8 mouse cellular contexts compared by ENCODE assay signal in the genomic region with DNA sequence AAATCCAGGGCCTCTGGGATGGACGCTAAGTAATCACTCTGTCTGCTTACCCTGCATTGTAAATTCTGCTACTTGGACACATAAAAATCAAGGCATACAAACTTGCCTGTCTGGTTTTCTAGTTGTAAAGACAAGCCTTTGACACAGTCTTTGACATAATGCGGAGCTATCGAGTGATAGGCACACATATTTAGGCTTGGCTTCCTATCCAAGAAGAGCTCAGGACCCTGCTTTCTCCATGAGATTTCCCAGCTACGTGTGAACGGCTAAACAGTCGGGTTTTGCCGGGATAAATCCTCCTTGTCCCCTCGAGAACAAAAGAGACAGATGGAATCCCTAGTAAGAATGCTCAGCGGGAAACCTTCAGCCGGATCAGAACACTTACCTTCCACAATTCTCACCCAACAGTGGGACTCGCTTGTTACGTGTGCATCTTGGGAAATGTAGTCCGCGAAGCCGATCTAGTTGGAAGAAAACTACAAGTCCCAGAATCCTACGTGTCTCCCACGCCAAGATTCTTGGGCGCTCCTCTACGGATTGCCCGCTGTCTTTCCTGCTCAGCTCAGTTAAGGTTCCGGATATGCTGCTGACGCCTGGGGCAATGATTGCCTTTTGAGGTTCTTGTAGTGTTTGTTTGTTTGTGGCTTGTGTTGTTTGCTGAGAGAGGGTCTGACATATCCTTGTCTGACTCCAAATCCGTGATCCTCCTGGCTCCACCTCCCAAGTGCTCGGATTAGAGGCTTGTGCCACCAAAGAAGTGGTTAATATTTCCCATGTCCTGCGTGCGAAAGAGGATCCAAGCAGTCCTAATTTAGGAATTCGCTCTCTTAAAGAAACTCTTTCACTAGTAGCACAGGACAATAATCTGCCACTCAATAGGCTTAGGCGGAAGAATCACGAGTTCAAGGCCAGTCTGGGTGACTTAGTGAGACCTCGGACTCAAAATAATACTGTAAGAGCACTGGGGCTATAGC. TPM values are rescaled to one million over a fixed set of nuclear protein-coding genes. Genes with fewer than 3 reads are reported as not detected.
DNase-seq lines count a peak whose midpoint lies in the region; ATAC-seq and TF ChIP-seq lines count a peak whose summit lies in the region.

A gene (minus strand): TSS at position 779 of the 974 bp plus-strand sequence.

- POLR2A ChIA-PET in Patski (lab: Charles Lee), result no interaction called here

- CTCF ChIA-PET in Patski (lab: Charles Lee), result interaction anchor here (1.0 to 1.3 kb wide), 2 partner anchors 9 to 13 kb away, joined by 4 to 5 read pairs; no protein-coding TSS in a partner anchor

- no peaks in the 10 kb centered on the region for H3K36me3 ChIP-seq in hindbrain, embryonic 11.5 days (ENCODE audit: control insufficient read depth, insufficient read depth, low read length)

- no peaks in the 10 kb centered on the region for H3K9me3 ChIP-seq in hindbrain, embryonic 11.5 days (ENCODE audit: control insufficient read depth, low read length)

- in situ Hi-C loops in Patski (cut with MboI; ENCODE audit: low pct_unique_long_range_greater_than_20kb), result no loop called here

- H3K4me2 ChIP-seq in hindbrain, embryonic 11.5 days (replicated peaks; ENCODE audit: low read depth, low read length), result peak within 1 kb of the TSS; percentile 40

- H3K4me1 ChIP-seq in hindbrain, embryonic 11.5 days (replicated peaks; ENCODE audit: control insufficient read depth, insufficient read depth, low read length), result peaks cover 3% of the 10 kb centered on the region

- peak; percentile 94 for DNase-seq in Patski (ENCODE audit: low read depth, low spot score)
- peak; percentile 97 for DNase-seq in cerebellum, adult 9-10 months
- DNase-seq in frontal cortex, adult 2 months (ENCODE audit: extremely low spot score in 1 of 2, low spot score in 1 of 2), result peak; percentile 92 to 95
- peak; percentile 95 for DNase-seq in hindbrain, embryonic 11.5 days (ENCODE audit: low spot score)
- peak; percentile 76 to 78 for DNase-seq in layer of hippocampus, postnatal 10 days (ENCODE audit: low spot score in 2 of 2)
- peak; percentile 93 for DNase-seq in lung, postnatal 10 days
- peak; percentile 93 for DNase-seq in retina, postnatal 7 days (ENCODE audit: low read depth, low spot score)
- peak; percentile 82 for DNase-seq in urinary bladder, postnatal 14 days (ENCODE audit: low spot score)

- H3K9ac ChIP-seq in hindbrain, embryonic 11.5 days (ENCODE audit: low read depth, low read length), result peak within 1 kb of the TSS; percentile 28

- H3K27ac ChIP-seq in hindbrain, embryonic 11.5 days (ENCODE audit: low read depth, low read length), result no peak within 1 kb of the TSS

- WGBS in hindbrain, embryonic 11.5 days, result 10% methylated on average over 30 of the region's 30 CpGs

- H3K27me3 ChIP-seq in Patski, result no peaks in the 10 kb centered on the region
- H3K27me3 ChIP-seq in hindbrain, embryonic 11.5 days (ENCODE audit: control insufficient read depth, insufficient read depth, low read length), result peaks cover 19% of the 10 kb centered on the region

- H3K4me3 ChIP-seq in hindbrain, embryonic 11.5 days (ENCODE audit: low read depth, low read length), result peak within 1 kb of the TSS; percentile 28

- peak; percentile 83 for ATAC-seq in Patski
- peak; percentile 79 for ATAC-seq in hindbrain, embryonic 11.5 days (ENCODE audit: low FRiP score)

- no peak for TF ChIP-seq CTCF in Patski (IDR thresholded peaks at IDR 0.05)

RNA-seq across cellular contexts. Expression of the gene that starts here (rescaled TPM):
- polyA plus RNA-seq in Patski (2021), result 34.6 TPM
- 86.3 and 86.5 TPM in 2 replicates for polyA plus RNA-seq in frontal cortex, adult 2 months (2012; rRNA removed)
- polyA plus RNA-seq in hindbrain, embryonic 11.5 days (2014; fragmentation: Nextera tagmentation; extraction: Ambion mirVana), result 21.3 and 23.1 TPM in 2 replicates
- total RNA-seq in layer of hippocampus, postnatal 10 days (2021), result 10 to 100 TPM; 25.8 to 29.8 TPM
